20 mouse cellular contexts compared by ENCODE assay signal in the genomic region with DNA sequence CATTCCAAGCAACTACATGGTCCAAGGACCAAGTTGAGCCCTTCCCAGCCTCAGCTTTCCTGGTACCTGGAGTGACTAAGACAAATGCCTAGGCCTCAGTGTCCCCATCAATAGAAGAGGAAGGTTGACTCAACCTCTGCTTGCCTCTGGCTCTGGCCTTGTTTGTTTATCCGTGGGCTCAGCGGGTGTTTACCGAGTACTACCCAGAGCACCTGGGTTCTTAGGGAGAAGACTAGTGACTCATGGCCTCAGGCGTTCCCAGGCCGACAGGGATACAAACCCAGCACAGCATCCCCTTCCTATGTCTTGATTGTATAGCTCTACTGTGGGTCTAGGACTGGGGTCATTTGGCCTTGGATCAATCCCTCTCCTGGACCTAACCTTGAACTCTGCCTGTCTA. TPM values are rescaled to one million over a fixed set of nuclear protein-coding genes. Genes with fewer than 3 reads are reported as not detected.
A peak's percentile ranks its signal among the peaks of the same experiment; 100 is the strongest.
DNase-seq lines count a peak whose midpoint lies in the region; ATAC-seq and TF ChIP-seq lines count a peak whose summit lies in the region.
"Had no signal": no experiment of that assay in that cellular context is flagged by ENCODE, and none has a peak within 500 bp of the region (broad histone marks: within the 10 kb centered on the region; RNA-seq: fewer than 3 reads in every experiment).

No protein-coding gene starts in this region.

- WGBS in forebrain, embryonic 10.5 days = 84% methylated on average over 5 of the region's 5 CpGs
- 80% methylated on average over 5 of the region's 5 CpGs for whole genome bisulfite sequencing in forebrain, embryonic 11.5 days
- 87% methylated on average over 5 of the region's 5 CpGs for WGBS in forebrain, postnatal 0 days
- 76% methylated on average over 5 of the region's 5 CpGs for WGBS in liver, postnatal 0 days (ENCODE audit: insufficient replicate concordance)
- 96% methylated on average over 5 of the region's 5 CpGs for WGBS in thymus, adult 2 months

- DNase-seq in forebrain, embryonic 10.5 days (ENCODE audit: extremely low spot score, low spot score) = no peak
- DNase-seq in forebrain, embryonic 11.5 days (ENCODE audit: low spot score) = no peak
- no peak for DNase-seq in forebrain, postnatal 0 days
- DNase-seq in liver, postnatal 0 days = no peak
- DNase-seq in left cerebral cortex, postnatal 4 days = no peak
- DNase-seq in thymus, adult 2 months = no peak
- DNase-seq: adrenal gland, postnatal 10 days; cerebellum, postnatal 14 days; heart, adult 2 months; right cerebral cortex, postnatal 14 days; thymus, postnatal 36 days had no signal

- peaks cover 20% of the 10 kb centered on the region for H3K4me1 ChIP-seq in forebrain, embryonic 10.5 days
- H3K4me1 ChIP-seq in forebrain, embryonic 11.5 days (replicated peaks; ENCODE audit: control insufficient read depth, insufficient read depth, low read length) = peaks cover 3% of the 10 kb centered on the region; the same call in 1 of the 2 replicates
- H3K4me1 ChIP-seq in megakaryocyte, embryonic 14.5 days = peaks cover 41% of the 10 kb centered on the region
- H3K4me1 ChIP-seq in forebrain, postnatal 0 days (ENCODE audit: insufficient read depth) = peaks cover 6% of the 10 kb centered on the region; the same call in 1 of the 2 replicates
- H3K4me1 ChIP-seq in liver, postnatal 0 days (ENCODE audit: insufficient read depth) = peaks cover 32% of the 10 kb centered on the region
- H3K4me1 ChIP-seq in thymus, adult 2 months (replicated peaks; ENCODE audit: control insufficient read depth, insufficient read depth, low read length) = peaks cover 12% of the 10 kb centered on the region

- TF ChIP-seq POLR2A in thymus, adult 2 months (IDR thresholded peaks at IDR 0.05; ENCODE audit: control insufficient read depth, extremely low read depth, insufficient read depth, low read length, poor library complexity) = no peak

- TF ChIP-seq CTCF in forebrain, postnatal 0 days (IDR thresholded peaks at IDR 0.05; ENCODE audit: low read depth) = no peak
- no peak for TF ChIP-seq CTCF in liver, postnatal 0 days (IDR thresholded peaks at IDR 0.05; ENCODE audit: low read depth)
- no peak for TF ChIP-seq CTCF in thymus, adult 2 months (IDR thresholded peaks at IDR 0.05; ENCODE audit: borderline replicate concordance, control insufficient read depth, extremely low read depth, insufficient read depth, low read length, poor library complexity)

- intact Hi-C loops in left cerebral cortex, postnatal 4 days (cut with DNase I) = no loop called here

- no peaks in the 10 kb centered on the region for H3K27me3 ChIP-seq in forebrain, embryonic 10.5 days (ENCODE audit: poor library complexity, severe bottlenecking)
- H3K27me3 ChIP-seq in forebrain, embryonic 11.5 days (ENCODE audit: control insufficient read depth, insufficient read depth, low read length) = no peaks in the 10 kb centered on the region
- H3K27me3 ChIP-seq in megakaryocyte, embryonic 14.5 days (replicated peaks) = no peaks in the 10 kb centered on the region
- no peaks in the 10 kb centered on the region for H3K27me3 ChIP-seq in forebrain, postnatal 0 days (ENCODE audit: insufficient read depth, low read length)
- no peaks in the 10 kb centered on the region for H3K27me3 ChIP-seq in liver, postnatal 0 days (ENCODE audit: insufficient read depth, low read length)
- H3K27me3 ChIP-seq in thymus, adult 2 months (ENCODE audit: control insufficient read depth, insufficient read depth, low read length) = no peaks in the 10 kb centered on the region
- H3K27me3 ChIP-seq: embryonic facial prominence, embryonic 12.5 days had no signal

- no peaks in the 10 kb centered on the region for H3K9me3 ChIP-seq in forebrain, embryonic 10.5 days
- H3K9me3 ChIP-seq in forebrain, embryonic 11.5 days (ENCODE audit: control insufficient read depth, low read length) = no peaks in the 10 kb centered on the region
- no peaks in the 10 kb centered on the region for H3K9me3 ChIP-seq in megakaryocyte, embryonic 14.5 days
- no peaks in the 10 kb centered on the region for H3K9me3 ChIP-seq in forebrain, postnatal 0 days (ENCODE audit: low read length)
- no peaks in the 10 kb centered on the region for H3K9me3 ChIP-seq in liver, postnatal 0 days (ENCODE audit: low read length)
- H3K9me3 ChIP-seq: embryonic facial prominence, embryonic 12.5 days had no signal

- H3K36me3 ChIP-seq in forebrain, embryonic 10.5 days (replicated peaks) = peaks cover 41% of the 10 kb centered on the region
- H3K36me3 ChIP-seq in forebrain, embryonic 11.5 days (ENCODE audit: control insufficient read depth, insufficient read depth, low read length) = no peaks in the 10 kb centered on the region; the same call in 1 of the 2 replicates
- peaks cover 51% of the 10 kb centered on the region for H3K36me3 ChIP-seq in megakaryocyte, embryonic 14.5 days (replicated peaks; ENCODE audit: low read length)
- H3K36me3 ChIP-seq in forebrain, postnatal 0 days (ENCODE audit: insufficient read depth) = peaks cover 36% of the 10 kb centered on the region
- H3K36me3 ChIP-seq in liver, postnatal 0 days (replicated peaks; ENCODE audit: insufficient read depth, low read length) = peaks cover 41% of the 10 kb centered on the region
- H3K36me3 ChIP-seq in thymus, adult 2 months (ENCODE audit: control insufficient read depth, insufficient read depth, low read length) = peaks cover 26% of the 10 kb centered on the region

- no peak overlapping the region for H3K4me2 ChIP-seq in forebrain, embryonic 11.5 days (ENCODE audit: low read depth, low read length, severe bottlenecking)
- no peak overlapping the region for H3K4me2 ChIP-seq in forebrain, postnatal 0 days (ENCODE audit: low read depth)
- peak overlapping the region; percentile 78 for H3K4me2 ChIP-seq in liver, postnatal 0 days (ENCODE audit: low read depth, low read length)

- H3K27ac ChIP-seq in forebrain, embryonic 10.5 days = no peak overlapping the region
- no peak overlapping the region for H3K27ac ChIP-seq in forebrain, embryonic 11.5 days (ENCODE audit: low read depth, low read length)
- H3K27ac ChIP-seq in forebrain, postnatal 0 days (ENCODE audit: low read depth, low read length) = no peak overlapping the region
- peak overlapping the region; percentile 98 for H3K27ac ChIP-seq in liver, postnatal 0 days (ENCODE audit: low read depth)
- H3K27ac ChIP-seq in thymus, adult 2 months (ENCODE audit: control insufficient read depth, insufficient read depth, low read length) = no peak overlapping the region
- H3K27ac ChIP-seq: embryonic facial prominence, embryonic 12.5 days had no signal

- peak overlapping the region; percentile 92 for H3K4me3 ChIP-seq in forebrain, embryonic 10.5 days
- H3K4me3 ChIP-seq in forebrain, embryonic 11.5 days (ENCODE audit: low read depth, low read length) = no peak overlapping the region
- peak overlapping the region; percentile 24 for H3K4me3 ChIP-seq in megakaryocyte, embryonic 14.5 days (replicated peaks)
- H3K4me3 ChIP-seq in forebrain, postnatal 0 days (ENCODE audit: low read depth, low read length) = no peak overlapping the region
- H3K4me3 ChIP-seq in liver, postnatal 0 days (ENCODE audit: low read depth, low read length) = peak overlapping the region; percentile 82; the same call in 1 of the 2 replicates
- no peak overlapping the region for H3K4me3 ChIP-seq in thymus, adult 2 months (ENCODE audit: control insufficient read depth, insufficient read depth, low read length)

- no peak for TF ChIP-seq EP300 in liver, postnatal 0 days (IDR thresholded peaks at IDR 0.05; ENCODE audit: low read depth)

- H3K9ac ChIP-seq in forebrain, embryonic 11.5 days (ENCODE audit: low read length) = no peak overlapping the region
- 0 out of 2 replicates have a peak overlapping the region, but pooled peaks have one; percentile 10 for H3K9ac ChIP-seq in forebrain, postnatal 0 days
- peak overlapping the region; percentile 93 for H3K9ac ChIP-seq in liver, postnatal 0 days (replicated peaks)

- ATAC-seq in forebrain, embryonic 11.5 days (replicated peaks; ENCODE audit: low FRiP score) = no peak
- ATAC-seq in megakaryocyte, adult 5-6 weeks (ENCODE audit: poor library complexity, severe bottlenecking) = no peak
- ATAC-seq in forebrain, postnatal 0 days = no peak
- ATAC-seq in liver, postnatal 0 days = no peak
- ATAC-seq: hindbrain, embryonic 16.5 days had no signal

RNA-seq across cellular contexts. Expression of gene Atg2a, which starts 1.8 kb away (rescaled TPM):
- polyA plus RNA-seq in forebrain, embryonic 10.5 days (2016; fragmentation: Nextera tagmentation; extraction: Ambion mirVana) = 11.1 and 11.4 TPM in 2 replicates
- 12.3 and 14.6 TPM in 2 replicates for polyA plus RNA-seq in forebrain, embryonic 11.5 days (2014; fragmentation: Nextera tagmentation; extraction: Ambion mirVana)
- 34.7 and 62.6 TPM in 2 replicates for polyA plus RNA-seq in megakaryocyte, embryonic 14.5 days (2012; ENCODE audit: insufficient read depth, low replicate concordance)
- 9.8 and 10.1 TPM in 2 replicates for total RNA-seq in megakaryocyte, adult 5-6 weeks (2015)
- 8.5 and 10.3 TPM in 2 replicates for total RNA-seq in megakaryocyte, adult 5-6 weeks (2017)
- total RNA-seq in forebrain, postnatal 0 days (2014; rRNA removed) = 21.0 and 26.7 TPM in 2 replicates
- polyA plus RNA-seq in forebrain, postnatal 0 days (2015; fragmentation: Nextera tagmentation; extraction: Ambion mirVana) = 5.9 and 7.6 TPM in 2 replicates
- polyA plus RNA-seq in liver, postnatal 0 days (2015; fragmentation: Nextera tagmentation; extraction: Ambion mirVana) = 3.4 and 3.8 TPM in 2 replicates
- 10 to 100 TPM; 29.3 to 29.7 TPM for total RNA-seq in left cerebral cortex, postnatal 4 days (2021)
- polyA plus RNA-seq in thymus, adult 2 months (2012; rRNA removed) = 82.4 and 90.3 TPM in 2 replicates

RNA-seq across cellular contexts. Expression of gene Ppp2r5b, which starts 7.6 kb away (rescaled TPM):
- polyA plus RNA-seq in forebrain, embryonic 10.5 days (2016; fragmentation: Nextera tagmentation; extraction: Ambion mirVana) = 21.6 and 24.4 TPM in 2 replicates
- 41.4 and 45.6 TPM in 2 replicates for polyA plus RNA-seq in forebrain, embryonic 11.5 days (2014; fragmentation: Nextera tagmentation; extraction: Ambion mirVana)
- 26.0 and 29.6 TPM in 2 replicates for polyA plus RNA-seq in megakaryocyte, embryonic 14.5 days (2012; ENCODE audit: insufficient read depth, low replicate concordance)
- 5.1 and 5.7 TPM in 2 replicates for total RNA-seq in megakaryocyte, adult 5-6 weeks (2015)
- 3.5 and 6.7 TPM in 2 replicates for total RNA-seq in megakaryocyte, adult 5-6 weeks (2017)
- 196 and 203 TPM in 2 replicates for total RNA-seq in forebrain, postnatal 0 days (2014; rRNA removed)
- 144 and 159 TPM in 2 replicates for polyA plus RNA-seq in forebrain, postnatal 0 days (2015; fragmentation: Nextera tagmentation; extraction: Ambion mirVana)
- 3.2 and 3.8 TPM in 2 replicates for polyA plus RNA-seq in liver, postnatal 0 days (2015; fragmentation: Nextera tagmentation; extraction: Ambion mirVana)
- 100 to 1,000 TPM; 189 to 193 TPM for total RNA-seq in left cerebral cortex, postnatal 4 days (2021)
- polyA plus RNA-seq in thymus, adult 2 months (2012; rRNA removed) = 54.6 and 56.1 TPM in 2 replicates

RNA-seq across cellular contexts. Expression of gene Gpha2, which starts 17.0 kb away (rescaled TPM):
- 0.58 TPM in 1 of 2 replicates, not detected in the other for polyA plus RNA-seq in forebrain, embryonic 10.5 days (2016; fragmentation: Nextera tagmentation; extraction: Ambion mirVana)
- 0.65 TPM in 1 of 2 replicates, not detected in the other for polyA plus RNA-seq in forebrain, embryonic 11.5 days (2014; fragmentation: Nextera tagmentation; extraction: Ambion mirVana)
- not detected in 2 replicates for polyA plus RNA-seq in megakaryocyte, embryonic 14.5 days (2012; ENCODE audit: insufficient read depth, low replicate concordance)
- not detected in 2 replicates for total RNA-seq in megakaryocyte, adult 5-6 weeks (2015)
- not detected in 2 replicates for total RNA-seq in megakaryocyte, adult 5-6 weeks (2017)
- not detected in 2 replicates for total RNA-seq in forebrain, postnatal 0 days (2014; rRNA removed)
- polyA plus RNA-seq in forebrain, postnatal 0 days (2015; fragmentation: Nextera tagmentation; extraction: Ambion mirVana) = 0.50 TPM in 1 of 2 replicates, not detected in the other
- not detected in 2 replicates for polyA plus RNA-seq in liver, postnatal 0 days (2015; fragmentation: Nextera tagmentation; extraction: Ambion mirVana)
- total RNA-seq in left cerebral cortex, postnatal 4 days (2021) = not detected
- polyA plus RNA-seq in thymus, adult 2 months (2012; rRNA removed) = 5.2 and 8.9 TPM in 2 replicates
- total RNA-seq: heart, adult 2 months; layer of hippocampus, postnatal 10 days; megakaryocyte-erythroid progenitor cell, adult 5-6 weeks; neutrophil, adult 5-6 weeks had no signal
- polyA plus RNA-seq: hindbrain, embryonic 16.5 days; liver, embryonic 16.5 days had no signal

RNA-seq across cellular contexts. Expression of gene Ehd1, which starts 33.3 kb away (rescaled TPM):
- 76.8 and 82.1 TPM in 2 replicates for polyA plus RNA-seq in forebrain, embryonic 10.5 days (2016; fragmentation: Nextera tagmentation; extraction: Ambion mirVana)
- 72.6 and 74.2 TPM in 2 replicates for polyA plus RNA-seq in forebrain, embryonic 11.5 days (2014; fragmentation: Nextera tagmentation; extraction: Ambion mirVana)
- polyA plus RNA-seq in megakaryocyte, embryonic 14.5 days (2012; ENCODE audit: insufficient read depth, low replicate concordance) = 474 and 728 TPM in 2 replicates
- total RNA-seq in megakaryocyte, adult 5-6 weeks (2015) = 19.3 and 27.1 TPM in 2 replicates
- 24.0 and 34.8 TPM in 2 replicates for total RNA-seq in megakaryocyte, adult 5-6 weeks (2017)
- 91.9 and 120 TPM in 2 replicates for total RNA-seq in forebrain, postnatal 0 days (2014; rRNA removed)
- polyA plus RNA-seq in forebrain, postnatal 0 days (2015; fragmentation: Nextera tagmentation; extraction: Ambion mirVana) = 69.9 and 75.4 TPM in 2 replicates
- 36.4 and 36.9 TPM in 2 replicates for polyA plus RNA-seq in liver, postnatal 0 days (2015; fragmentation: Nextera tagmentation; extraction: Ambion mirVana)
- total RNA-seq in left cerebral cortex, postnatal 4 days (2021) = 10 to 100 TPM; 87.1 to 87.7 TPM
- 141 and 159 TPM in 2 replicates for polyA plus RNA-seq in thymus, adult 2 months (2012; rRNA removed)

RNA-seq across cellular contexts. Expression of gene Majin, which starts 59.0 kb away (rescaled TPM):
- not detected in 2 replicates for polyA plus RNA-seq in forebrain, embryonic 10.5 days (2016; fragmentation: Nextera tagmentation; extraction: Ambion mirVana)
- polyA plus RNA-seq in forebrain, embryonic 11.5 days (2014; fragmentation: Nextera tagmentation; extraction: Ambion mirVana) = not detected in 2 replicates
- polyA plus RNA-seq in megakaryocyte, embryonic 14.5 days (2012; ENCODE audit: insufficient read depth, low replicate concordance) = not detected in 2 replicates
- 0.58 TPM in 1 of 2 replicates, not detected in the other for total RNA-seq in megakaryocyte, adult 5-6 weeks (2015)
- not detected in 2 replicates for total RNA-seq in megakaryocyte, adult 5-6 weeks (2017)
- total RNA-seq in forebrain, postnatal 0 days (2014; rRNA removed) = not detected in 2 replicates
- polyA plus RNA-seq in forebrain, postnatal 0 days (2015; fragmentation: Nextera tagmentation; extraction: Ambion mirVana) = not detected in 2 replicates
- polyA plus RNA-seq in liver, postnatal 0 days (2015; fragmentation: Nextera tagmentation; extraction: Ambion mirVana) = not detected in 2 replicates
- not detected for total RNA-seq in left cerebral cortex, postnatal 4 days (2021)
- 0.23 and 0.57 TPM in 2 replicates for polyA plus RNA-seq in thymus, adult 2 months (2012; rRNA removed)
- total RNA-seq: heart, adult 2 months; layer of hippocampus, postnatal 10 days; megakaryocyte-erythroid progenitor cell, adult 5-6 weeks; neutrophil, adult 5-6 weeks had no signal
- polyA plus RNA-seq: embryonic facial prominence, embryonic 12.5 days; kidney, postnatal 0 days; liver, embryonic 16.5 days had no signal

Comparison
In these comparisons a context has a peak if more than half of its experiments do, and no peak if none do; other contexts are left out.
1. H3K4me3 ChIP-seq: peak in forebrain, embryonic 10.5 days (single experiment), megakaryocyte, embryonic 14.5 days (single experiment) and liver, postnatal 0 days (single experiment); none in forebrain, embryonic 11.5 days (single experiment), forebrain, postnatal 0 days (single experiment) and thymus, adult 2 months (single experiment).